Mouse (Mus musculus) G1E (cell line): ENCODE measurements around the gene Fggy. TPM values are rescaled to one million over a fixed set of nuclear protein-coding genes. Genes with fewer than 3 reads are reported as not detected.

Experiments
- ATAC-seq: 2 replicates; pipeline ENCODE4 v1.8.0; 2016; ENCODE audit warnings: mild to moderate bottlenecking; ENCODE audit not compliant: insufficient number of reproducible peaks, poor library complexity, low FRiP score, severe bottlenecking; ENCODE audit errors: extremely low read depth
- DNase-seq: peaks from one replicate; pipeline ENCODE4 v3.0.0; 2012; ENCODE audit warnings: low spot score
- H3K27me3 ChIP-seq: 2 replicates; pipeline ENCODE4 v1.6.1; 2012; ENCODE audit warnings: mild to moderate bottlenecking, low read length, inconsistent platforms; ENCODE audit not compliant: insufficient read depth
- H3K36me3 ChIP-seq: replicated peaks from 2 replicates; pipeline ENCODE3; 2012; ENCODE audit warnings: mild to moderate bottlenecking, inconsistent platforms
- H3K4me1 ChIP-seq: 2 replicates; pipeline ENCODE4 v1.6.1; 2012; ENCODE audit warnings: low read depth, low read length, inconsistent platforms, mixed read lengths; ENCODE audit not compliant: insufficient read depth
- H3K4me3 ChIP-seq: 2 replicates; pipeline ENCODE4 v1.5.1; 2012; ENCODE audit warnings: low read depth, mild to moderate bottlenecking, inconsistent platforms, low read length, moderate library complexity, mixed read lengths
- H3K9me3 ChIP-seq: replicated peaks from 2 replicates; pipeline ENCODE4 v1.6.1; 2012; ENCODE audit warnings: inconsistent platforms
- CTCF ChIP-seq: IDR thresholded peaks from 2 replicates; pipeline ENCODE4 v1.5.1; 2012; ENCODE audit warnings: low read depth, low read length, inconsistent platforms, mixed read lengths
- GATA1 ChIP-seq: IDR thresholded peaks from 2 replicates; pipeline ENCODE4 v1.6.1; 2012; ENCODE audit warnings: borderline replicate concordance, low read length, inconsistent platforms, mixed read lengths
- GATA2 ChIP-seq: IDR thresholded peaks from 2 replicates; pipeline ENCODE4 v1.6.1; 2012; ENCODE audit warnings: low read depth, low read length, inconsistent platforms, borderline replicate concordance
- POLR2AphosphoS5 ChIP-seq: IDR thresholded peaks from 2 replicates; pipeline ENCODE4 v1.6.1; 2012; ENCODE audit warnings: low read depth, low read length, inconsistent platforms; ENCODE audit not compliant: insufficient replicate concordance
- TAL1 ChIP-seq: conservative IDR thresholded peaks from 2 replicates; pipeline ENCODE4 v1.6.1; 2012; ENCODE audit warnings: low read depth, low read length, inconsistent platforms, mixed read lengths
- polyA plus RNA-seq: library from polyadenylated mRNA; stranded (reverse); fragments of >175 nt; gene quantifications from 2 replicates; pipeline ENCODE4 v1.2.3, GENCODE M21; 2012
- total RNA-seq, 2 experiments: library from RNA; stranded (forward) in 1 of 2; stranded (reverse) in 1 of 2; fragments of 200-1000 nt in 1 of 2; fragments of >200 nt in 1 of 2; fragmentation: Nextera tagmentation in 1 of 2; gene quantifications; 2 replicates each; pipeline ENCODE4 v1.2.3; 2014 to 2017

Gene Fggy
- total RNA-seq (2014; fragmentation: Nextera tagmentation) (not detected in 2 replicates), total RNA-seq (2017) (0.17 TPM in 1 of 2 replicates, not detected in the other), polyA plus RNA-seq (not detected in 2 replicates)

DNA sequence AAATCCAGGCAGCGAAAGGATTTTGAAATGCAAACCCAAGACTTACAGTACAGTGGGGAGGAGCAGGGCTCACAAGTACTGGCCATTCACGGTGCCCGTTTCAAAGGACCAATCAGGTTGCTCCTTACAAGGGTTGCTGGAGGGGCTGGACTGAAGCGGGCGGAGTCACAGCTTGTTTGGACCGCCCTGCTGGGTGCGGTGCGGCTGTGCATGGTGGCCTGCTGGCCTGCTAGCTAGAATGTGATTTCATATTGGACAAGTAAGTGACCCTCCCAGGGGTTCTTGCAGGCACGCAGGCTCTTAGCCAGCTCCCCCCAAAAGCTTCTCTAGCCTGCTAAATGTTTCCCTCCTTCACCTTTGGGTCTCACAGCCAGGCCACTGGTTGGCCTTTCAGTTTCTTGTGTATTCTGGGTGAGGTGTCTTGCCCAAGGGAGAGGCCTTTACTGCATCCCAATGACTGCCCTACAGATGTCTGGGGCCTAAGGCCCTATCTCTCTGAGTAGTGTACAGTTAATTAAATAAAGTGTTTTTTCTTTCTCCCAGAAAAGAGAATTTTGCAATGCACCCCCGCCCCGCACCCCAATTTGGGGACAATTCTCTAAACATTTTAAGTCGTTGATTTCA is at the start of gene Fggy:
Gene Fggy, plus strand, starts transcription at position 175 of the 624 bp plus-strand sequence.
- ATAC-seq, result no peak

DNA sequence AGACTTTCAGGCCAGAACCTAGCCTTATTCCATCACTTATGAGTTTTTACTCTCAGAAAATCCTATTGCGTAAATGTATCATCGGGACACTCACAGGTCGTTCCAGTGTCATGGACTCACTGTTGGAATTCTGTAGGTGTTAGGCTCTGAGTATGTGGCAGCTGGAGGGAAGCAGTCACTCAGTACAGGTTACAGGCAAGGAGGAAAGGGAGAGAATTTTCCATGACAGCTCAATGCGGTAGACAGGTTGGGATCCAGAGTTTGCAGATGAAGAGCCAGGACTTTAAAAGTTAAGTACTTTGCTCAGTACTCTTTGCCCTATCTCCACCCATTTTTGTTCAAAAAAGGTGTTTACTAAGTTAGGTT is 49.4 kb upstream of the Fggy start:
- ATAC-seq, result no peak
- Histone ChIP-seq H3K4me1 (no peaks in the 10 kb centered on the region), H3K4me3 (no peak overlapping the region), H3K9me3 (no peaks in the 10 kb centered on the region), H3K27me3 (no peaks in the 10 kb centered on the region), H3K36me3 (no peaks in the 10 kb centered on the region)
- DNase-seq, result no peak
- TF ChIP-seq CTCF (no peak), POLR2AphosphoS5 (no peak), TAL1 (no peak), GATA1 (no peak), GATA2 (no peak)

More for the DNA sequence above, at the start of gene Fggy:
- Histone ChIP-seq H3K4me1 (no peaks in the 10 kb centered on the region), H3K9me3 (no peaks in the 10 kb centered on the region), H3K4me3 (no peak within 1 kb of the TSS), H3K27me3 (no peaks in the 10 kb centered on the region), H3K36me3 (no peaks in the 10 kb centered on the region)
- TF ChIP-seq GATA2 (no peak), POLR2AphosphoS5 (no peak), TAL1 (no peak), CTCF (no peak), GATA1 (no peak)
- DNase-seq, result no peak

DNA sequence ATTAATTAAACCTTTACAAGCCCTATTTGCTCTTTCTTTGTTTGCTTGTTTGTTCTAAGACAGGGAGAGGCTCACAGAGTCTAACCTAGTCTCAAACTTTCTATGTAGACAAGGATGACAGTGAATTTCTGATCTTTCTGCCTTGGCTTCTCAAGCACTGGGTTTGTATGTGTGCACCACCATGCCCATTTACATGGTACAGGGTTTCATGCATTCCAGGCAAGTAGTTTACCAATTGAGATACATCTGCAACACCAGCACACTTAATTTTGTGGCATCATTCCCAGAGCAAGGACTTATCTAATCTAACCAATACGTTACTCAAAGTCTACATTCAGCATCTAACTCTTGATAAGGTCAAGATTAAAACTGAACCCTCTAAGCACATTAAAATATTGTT is 38.9 kb upstream of the Fggy start:
- no peak overlapping the region for H3K4me3 ChIP-seq
- H3K9me3 ChIP-seq, result no peaks in the 10 kb centered on the region
- H3K36me3 ChIP-seq, result no peaks in the 10 kb centered on the region
- ATAC-seq (no peak), DNase-seq (no peak)
- H3K4me1 ChIP-seq, result no peaks in the 10 kb centered on the region
- no peak for TF ChIP-seq CTCF
- TF ChIP-seq GATA2, result no peak
- no peak for TF ChIP-seq POLR2AphosphoS5
- no peak for TF ChIP-seq TAL1
- TF ChIP-seq GATA1, result no peak
- no peaks in the 10 kb centered on the region for H3K27me3 ChIP-seq

DNA sequence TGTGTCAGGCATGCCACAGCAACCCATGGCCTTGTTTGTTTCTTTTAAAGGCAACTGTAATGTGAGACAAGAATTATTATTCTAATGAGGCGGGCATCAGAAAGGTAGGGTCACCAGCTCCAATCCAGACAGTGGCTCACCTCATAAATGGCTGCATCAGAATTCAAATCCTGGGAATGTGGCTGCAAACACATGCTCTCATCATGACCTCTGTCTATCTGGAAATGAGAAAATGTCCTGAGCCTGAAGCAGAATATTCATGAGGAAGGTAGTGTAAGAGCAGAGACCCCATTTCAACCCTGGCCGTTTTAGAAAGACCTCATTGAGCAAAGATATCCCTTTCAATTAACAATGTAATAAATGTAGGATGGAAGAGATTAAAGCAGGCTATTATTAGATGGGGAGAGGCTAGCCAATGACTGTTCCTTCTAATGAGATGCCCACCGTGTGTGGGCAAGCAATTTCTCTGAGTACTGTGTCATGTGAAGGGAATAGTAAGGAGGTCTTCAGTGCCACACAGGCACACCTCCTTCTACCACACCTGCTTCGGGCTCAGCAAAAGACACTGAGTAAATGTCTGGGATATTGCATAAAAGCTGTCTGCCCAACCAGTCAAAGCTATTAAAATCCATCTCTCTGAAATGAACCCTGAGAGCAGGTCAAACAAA is 37.2 kb upstream of the Fggy start:
- Histone ChIP-seq H3K4me1 (no peaks in the 10 kb centered on the region), H3K9me3 (no peaks in the 10 kb centered on the region), H3K27me3 (no peaks in the 10 kb centered on the region), H3K4me3 (no peak overlapping the region), H3K36me3 (no peaks in the 10 kb centered on the region)
- TF ChIP-seq TAL1 (no peak), GATA2 (no peak), CTCF (no peak), POLR2AphosphoS5 (no peak), GATA1 (no peak)
- DNase-seq (no peak), ATAC-seq (no peak)

DNA sequence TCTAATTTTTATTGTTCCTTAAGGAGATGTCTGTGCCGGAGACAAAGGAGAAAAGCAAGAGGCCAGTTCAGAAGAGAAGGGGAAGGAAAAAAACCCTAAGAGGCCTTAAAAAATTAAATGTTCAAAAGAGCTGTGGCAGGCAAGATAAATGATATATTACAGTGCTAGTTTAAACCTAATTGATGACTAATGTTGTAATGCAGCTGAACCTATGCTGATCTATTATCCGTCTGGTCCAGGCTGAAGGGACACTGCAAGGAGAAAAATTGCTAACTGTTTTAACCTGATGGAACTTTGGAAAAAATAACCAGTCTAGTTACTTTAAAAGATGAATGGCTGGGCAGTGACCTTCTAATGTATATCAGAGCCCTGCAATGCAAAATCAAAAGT is 36.7 kb upstream of the Fggy start:
- no peak for DNase-seq
- ATAC-seq, result no peak
- TF ChIP-seq POLR2AphosphoS5 (no peak), GATA2 (no peak), GATA1 (no peak), TAL1 (no peak), CTCF (no peak)
- no peaks in the 10 kb centered on the region for H3K9me3 ChIP-seq
- H3K27me3 ChIP-seq, result no peaks in the 10 kb centered on the region
- no peaks in the 10 kb centered on the region for H3K36me3 ChIP-seq
- H3K4me1 ChIP-seq, result no peaks in the 10 kb centered on the region
- no peak overlapping the region for H3K4me3 ChIP-seq

DNA sequence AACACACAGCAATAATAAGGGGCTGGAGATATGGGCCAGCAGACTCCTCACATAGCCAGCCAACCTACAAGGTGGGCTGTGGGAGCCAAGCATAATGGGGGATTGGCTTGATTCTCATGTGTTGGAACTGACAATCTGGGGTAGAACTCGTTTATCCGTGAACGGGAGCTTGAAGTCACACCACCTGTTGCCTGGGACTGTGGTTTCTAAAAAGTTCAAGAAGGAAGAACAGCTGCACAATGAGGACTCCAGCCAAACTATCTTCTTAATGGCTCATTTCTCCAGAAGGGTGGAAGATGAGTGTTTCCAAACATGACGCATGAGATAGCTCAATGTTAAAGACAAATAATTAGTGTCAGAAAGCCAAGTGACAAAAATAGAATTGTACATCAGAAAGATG is 30.7 kb upstream of the Fggy start:
- no peaks in the 10 kb centered on the region for H3K36me3 ChIP-seq
- no peaks in the 10 kb centered on the region for H3K4me1 ChIP-seq
- TF ChIP-seq POLR2AphosphoS5 (no peak), GATA2 (no peak), CTCF (no peak), GATA1 (no peak), TAL1 (no peak)
- DNase-seq (no peak), ATAC-seq (no peak)
- no peak overlapping the region for H3K4me3 ChIP-seq
- H3K9me3 ChIP-seq, result no peaks in the 10 kb centered on the region
- no peaks in the 10 kb centered on the region for H3K27me3 ChIP-seq

DNA sequence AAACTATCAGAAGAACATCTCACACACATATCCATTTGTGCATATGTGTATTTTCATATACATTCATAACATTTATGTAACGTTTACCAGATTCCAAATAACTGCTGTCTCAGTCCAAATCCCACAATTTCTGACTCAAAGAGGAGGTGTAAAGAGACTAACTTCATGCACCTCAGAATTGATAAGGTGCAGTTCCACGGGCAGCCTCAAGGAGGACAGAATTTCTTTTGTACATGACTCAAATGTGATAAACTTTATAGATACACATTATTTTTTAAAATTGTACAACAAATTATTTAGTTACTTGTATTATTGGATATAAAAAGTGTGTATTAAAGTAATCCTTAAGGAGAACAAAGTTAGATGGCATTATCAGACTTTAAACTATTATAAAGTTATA is 26.6 kb upstream of the Fggy start:
- Histone ChIP-seq H3K36me3 (no peaks in the 10 kb centered on the region), H3K4me3 (no peak overlapping the region), H3K4me1 (no peaks in the 10 kb centered on the region), H3K27me3 (no peaks in the 10 kb centered on the region), H3K9me3 (no peaks in the 10 kb centered on the region)
- no peak for TF ChIP-seq TAL1
- DNase-seq, result no peak
- no peak for ATAC-seq
